Mouse (Mus musculus) hindbrain, embryonic 10.5 days (tissue): ENCODE data around the gene Zyx. TPM values are rescaled to one million over a fixed set of nuclear protein-coding genes. Genes with fewer than 3 reads are reported as not detected.

Source experiments
- DNase-seq: peaks from one replicate; pipeline ENCODE4 v3.0.0-alpha.2; 2017; ENCODE audit warnings: low spot score
- H3K27ac ChIP-seq: fragments of 300-500 bp; sonication (generic); 2 replicates; pipeline ENCODE4 v1.5.1; 2016; ENCODE audit warnings: mild to moderate bottlenecking, moderate library complexity
- H3K27me3 ChIP-seq: fragments of 300-500 bp; sonication (generic); 2 replicates; pipeline ENCODE4 v1.6.1; 2016; ENCODE audit warnings: mild to moderate bottlenecking; ENCODE audit not compliant: poor library complexity, insufficient read depth, severe bottlenecking
- H3K36me3 ChIP-seq: fragments of 300-500 bp; sonication (generic); 2 replicates; pipeline ENCODE4 v1.6.1; 2016; ENCODE audit warnings: mild to moderate bottlenecking, moderate library complexity
- H3K4me1 ChIP-seq: fragments of 300-500 bp; sonication (generic); replicated peaks from 2 replicates; pipeline ENCODE4 v1.6.1; 2016; ENCODE audit warnings: mild to moderate bottlenecking
- H3K4me3 ChIP-seq: fragments of 300-500 bp; sonication (generic); 2 replicates; pipeline ENCODE4 v1.5.1; 2016; ENCODE audit warnings: mild to moderate bottlenecking, moderate library complexity
- H3K9me3 ChIP-seq: fragments of 300-500 bp; sonication (generic); 2 replicates; pipeline ENCODE4 v1.6.1; 2016; ENCODE audit warnings: mild to moderate bottlenecking, moderate library complexity
- WGBS: fragments of 180-500 bp; shearing (Covaris S2); methylation state at CpG from one replicate; pipeline ENCODE4 v1.1.7; 2016; 5-methylcytosine and 5-hydroxymethylcytosine counted together
- polyA plus RNA-seq: library from polyadenylated mRNA; unstranded; fragments of >200 nt; fragmentation: Nextera tagmentation; extraction: Ambion mirVana; gene quantifications from 2 replicates; pipeline ENCODE4 v1.2.1, GENCODE M21; 2016

The Zyx gene
- polyA plus RNA-seq, 1 experiment from 2014 or later = 103 TPM

GRCm38 (mm10) chr6:42362497-42362896 lies 13.1 kb downstream of the Zyx start:
- Histone ChIP-seq H3K27me3 (no peaks in the 10 kb centered on the region), H3K36me3 (peaks cover 41% of the 10 kb centered on the region), H3K9me3 (no peaks in the 10 kb centered on the region), H3K4me1 (0 out of 2 replicates have a peak, but pooled peaks cover 8% of the 10 kb centered on the region), H3K4me3 (no peak overlapping the region), H3K27ac (no peak overlapping the region)
- WGBS = 75% methylated on average over 1 of the region's 1 CpGs
- no peak for DNase-seq

- Histone ChIP-seq H3K27me3 (no peaks in the 10 kb centered on the region), H3K27ac (no peak overlapping the region), H3K9me3 (no peaks in the 10 kb centered on the region), H3K4me3 (no peak overlapping the region), H3K4me1 (0 out of 2 replicates have a peak, but pooled peaks cover 3% of the 10 kb centered on the region), H3K36me3 (peaks cover 37% of the 10 kb centered on the region)
- no peak for DNase-seq
- 65% methylated on average over 3 of the region's 3 CpGs for WGBS
These were observed 13.5 kb downstream of the Zyx start for GRCm38 (mm10) chr6:42362974-42363373.

DNA sequence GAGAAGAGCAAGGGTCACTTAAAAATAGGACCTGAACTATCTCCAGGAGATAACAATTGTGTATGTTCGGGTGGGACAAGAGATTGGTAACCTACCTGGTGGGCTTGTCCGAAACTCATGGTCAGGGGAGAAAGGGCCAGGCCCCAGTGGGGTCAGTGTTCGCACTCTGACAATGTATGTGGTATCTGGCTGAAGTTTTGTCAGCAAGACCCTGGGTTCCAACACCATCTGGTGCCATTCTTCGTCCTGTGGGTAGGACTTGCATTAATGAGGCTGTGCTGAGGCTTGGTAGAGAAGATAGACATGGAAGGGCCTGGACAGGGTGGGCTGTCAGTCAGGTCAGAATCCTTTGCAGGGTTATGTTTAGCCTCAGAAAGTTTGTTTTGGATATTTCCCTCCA lies 14.6 kb downstream of the Zyx start:
- WGBS = 89% methylated on average over 4 of the region's 4 CpGs
- Histone ChIP-seq H3K9me3 (no peaks in the 10 kb centered on the region), H3K27me3 (no peaks in the 10 kb centered on the region), H3K4me3 (no peak overlapping the region), H3K27ac (no peak overlapping the region), H3K36me3 (peaks cover 26% of the 10 kb centered on the region), H3K4me1 (0 out of 2 replicates have a peak, but pooled peaks cover 3% of the 10 kb centered on the region)
- no peak for DNase-seq

DNA sequence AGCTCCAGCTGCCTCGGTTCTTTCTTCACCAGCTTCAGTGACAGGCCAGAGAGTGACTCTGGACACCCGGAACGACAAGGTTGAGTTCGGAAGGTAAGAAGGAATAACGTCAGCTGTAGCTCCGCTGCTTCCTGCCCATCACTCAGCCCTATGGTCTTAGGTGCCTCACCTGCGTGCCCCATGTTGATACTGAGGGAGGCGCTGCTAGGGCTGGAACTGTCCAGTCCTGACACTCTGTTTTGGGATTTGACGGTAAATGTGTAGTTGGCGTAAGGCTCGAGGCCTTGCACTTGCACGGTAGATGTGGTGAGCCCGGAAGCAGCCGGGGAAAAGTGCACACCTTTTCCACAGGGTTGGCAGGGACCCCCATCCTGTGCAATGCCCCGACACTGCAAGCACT lies 15.2 kb downstream of the Zyx start:
- no peak for DNase-seq
- 89% methylated on average over 15 of the region's 15 CpGs for WGBS
- H3K36me3 ChIP-seq = peaks cover 20% of the 10 kb centered on the region
- no peaks in the 10 kb centered on the region for H3K9me3 ChIP-seq
- no peak overlapping the region for H3K4me3 ChIP-seq
- no peak overlapping the region for H3K27ac ChIP-seq
- peaks cover 5% of the 10 kb centered on the region for H3K4me1 ChIP-seq
- H3K27me3 ChIP-seq = no peaks in the 10 kb centered on the region

- H3K36me3 ChIP-seq = peaks cover 14% of the 10 kb centered on the region
- H3K9me3 ChIP-seq = no peaks in the 10 kb centered on the region
- no peak overlapping the region for H3K4me3 ChIP-seq
- DNase-seq = no peak
- WGBS = 90% methylated on average over 6 of the region's 6 CpGs
- H3K27me3 ChIP-seq = no peaks in the 10 kb centered on the region
- H3K4me1 ChIP-seq = peaks cover 11% of the 10 kb centered on the region
- no peak overlapping the region for H3K27ac ChIP-seq
These were observed 15.8 kb downstream of the Zyx start for GRCm38 (mm10) chr6:42365215-42365614.

DNA sequence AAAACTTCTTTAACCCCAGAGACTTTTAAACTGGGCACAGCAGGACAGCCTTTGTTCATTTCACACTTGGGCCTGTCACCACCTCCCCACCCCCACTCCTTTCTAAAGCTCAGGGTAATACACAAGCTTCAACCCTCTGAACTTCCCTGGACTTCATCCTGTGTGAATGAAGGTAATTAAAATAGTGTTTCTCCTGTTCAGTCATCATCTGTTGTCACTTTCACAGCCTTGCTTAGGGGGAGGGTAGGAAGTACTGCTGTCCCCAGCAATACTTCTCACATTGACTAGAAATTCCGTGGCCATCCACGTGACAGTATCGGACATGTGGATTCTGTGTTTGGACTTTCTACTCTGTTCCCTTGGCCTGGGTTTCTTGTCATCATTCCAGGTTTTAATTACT lies 20.4 kb downstream of the Zyx start:
- no peaks in the 10 kb centered on the region for H3K9me3 ChIP-seq
- H3K4me1 ChIP-seq = peaks cover 42% of the 10 kb centered on the region
- no peak overlapping the region for H3K4me3 ChIP-seq
- 8% methylated on average over 3 of the region's 3 CpGs for WGBS
- peaks cover 30% of the 10 kb centered on the region for H3K27me3 ChIP-seq
- H3K36me3 ChIP-seq = no peaks in the 10 kb centered on the region
- H3K27ac ChIP-seq = no peak overlapping the region
- DNase-seq = peak; percentile 52

DNA sequence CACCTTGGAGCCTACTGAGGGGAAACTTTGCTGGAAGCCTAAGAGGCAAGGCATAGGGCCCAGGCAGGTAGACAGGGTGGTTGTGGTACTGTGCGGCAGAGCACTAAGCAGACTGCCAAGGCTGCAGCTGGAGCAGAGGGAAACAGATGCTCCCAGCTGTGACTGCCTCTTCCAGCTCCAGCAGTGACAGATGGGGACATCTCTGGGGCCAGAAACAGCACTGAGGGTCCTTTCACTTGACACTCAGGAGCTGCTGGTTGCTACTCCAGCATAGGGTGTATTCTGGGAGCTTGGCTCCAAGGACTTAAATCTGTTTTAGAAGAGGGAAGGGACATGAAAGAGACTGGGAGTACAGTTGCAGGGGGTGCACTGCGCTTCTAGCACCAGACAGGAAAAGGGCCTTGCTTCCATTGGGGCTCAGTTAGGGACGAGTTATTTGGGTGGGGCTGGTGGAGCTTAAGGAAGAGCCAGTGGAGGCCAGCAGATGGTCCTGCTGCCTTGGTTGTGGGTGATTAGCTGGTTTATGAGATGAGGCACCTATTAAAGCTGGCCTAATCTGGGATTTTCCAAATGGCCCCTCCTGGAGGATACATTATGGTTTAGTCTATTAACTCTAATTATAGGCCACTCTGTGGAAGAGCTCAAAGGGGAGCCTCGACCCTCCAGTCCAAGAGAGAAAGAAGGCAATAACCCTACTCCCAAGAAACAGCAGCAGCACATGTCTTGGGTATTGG lies 21.4 kb downstream of the Zyx start:
- 50% methylated on average over 4 of the region's 4 CpGs for WGBS
- no peak overlapping the region for H3K4me3 ChIP-seq
- H3K27ac ChIP-seq = 0 out of 2 replicates have a peak overlapping the region, but pooled peaks have one; percentile 13
- peaks cover 42% of the 10 kb centered on the region for H3K4me1 ChIP-seq
- no peak for DNase-seq
- H3K27me3 ChIP-seq = peaks cover 33% of the 10 kb centered on the region
- no peaks in the 10 kb centered on the region for H3K36me3 ChIP-seq
- H3K9me3 ChIP-seq = no peaks in the 10 kb centered on the region

- Histone ChIP-seq H3K9me3 (no peaks in the 10 kb centered on the region), H3K4me1 (peaks cover 42% of the 10 kb centered on the region), H3K4me3 (peak overlapping the region; percentile 65; the same call in 1 of the 2 replicates), H3K36me3 (no peaks in the 10 kb centered on the region), H3K27me3 (peaks cover 37% of the 10 kb centered on the region), H3K27ac (no peak overlapping the region)
- 4% methylated on average over 3 of the region's 3 CpGs for WGBS
- no peak for DNase-seq
These were observed 22.6 kb downstream of the Zyx start for GRCm38 (mm10) chr6:42372001-42372400.

DNA sequence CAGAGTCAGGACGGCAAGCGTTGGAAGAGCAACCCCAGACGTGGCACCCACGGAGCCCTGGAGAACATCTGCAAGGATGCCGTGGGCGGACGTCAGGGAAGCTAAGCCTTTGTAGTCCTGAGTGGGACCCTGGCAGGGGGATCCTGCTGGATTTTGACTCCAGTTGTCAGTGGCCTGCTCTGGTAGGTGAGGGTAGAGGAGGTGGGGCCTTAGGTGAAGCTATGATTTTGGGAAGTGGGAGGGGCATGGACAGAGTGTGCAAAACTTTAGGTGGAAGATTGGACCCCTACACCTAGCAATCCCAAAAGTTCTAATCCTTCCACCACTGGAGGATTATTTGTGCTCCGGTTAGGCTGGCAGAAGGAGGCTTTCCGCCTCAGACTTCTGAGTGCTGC lies 23.0 kb downstream of the Zyx start:
- H3K27ac ChIP-seq = peak overlapping the region; percentile 80
- peak overlapping the region; percentile 65 for H3K4me3 ChIP-seq
- H3K36me3 ChIP-seq = no peaks in the 10 kb centered on the region
- H3K9me3 ChIP-seq = no peaks in the 10 kb centered on the region
- WGBS = 15% methylated on average over 9 of the region's 9 CpGs
- peaks cover 37% of the 10 kb centered on the region for H3K27me3 ChIP-seq
- DNase-seq = no peak
- H3K4me1 ChIP-seq = peaks cover 42% of the 10 kb centered on the region

DNA sequence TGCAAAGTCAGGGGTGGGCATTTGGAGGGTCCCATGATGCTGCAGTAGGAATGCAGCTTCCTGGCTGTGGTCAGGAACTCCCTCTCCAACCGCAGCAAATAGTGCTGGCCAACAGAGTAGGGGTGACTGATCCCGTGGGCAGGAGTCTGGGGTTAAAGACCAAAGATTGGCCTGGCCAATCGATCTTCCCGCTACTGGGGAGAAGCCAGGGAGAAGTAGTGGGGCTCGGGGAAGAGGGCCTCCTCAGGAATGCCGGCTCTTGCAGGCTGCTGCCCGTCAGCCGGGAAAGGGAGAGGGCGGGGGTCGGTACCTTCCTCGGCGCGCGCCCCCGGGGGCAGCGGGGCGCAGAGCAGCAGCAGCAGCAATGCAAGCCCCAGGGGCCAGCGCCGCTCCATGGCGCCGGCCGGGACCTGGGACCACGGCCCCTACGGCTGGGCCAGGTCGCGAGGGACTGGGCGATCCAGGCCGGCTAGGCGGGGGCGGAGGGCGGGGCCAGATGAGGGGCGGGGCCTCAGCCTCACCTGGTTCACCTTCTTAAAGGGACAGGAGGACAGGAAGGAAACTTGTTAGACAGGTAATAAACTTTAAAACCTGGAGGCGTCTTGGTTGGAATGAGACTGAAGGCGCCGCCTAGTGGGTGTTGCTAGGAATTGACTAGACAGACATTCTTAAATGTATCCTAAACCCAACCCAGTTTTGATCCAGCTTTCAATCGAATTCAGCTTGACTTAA lies 23.6 kb downstream of the Zyx start, which contains the start of gene Epha1:
Gene Epha1 (minus strand): TSS at position 453 of the 732 bp plus-strand sequence.
- peaks cover 37% of the 10 kb centered on the region for H3K27me3 ChIP-seq
- peaks cover 42% of the 10 kb centered on the region for H3K4me1 ChIP-seq
- H3K36me3 ChIP-seq = no peaks in the 10 kb centered on the region
- peak; percentile 71 for DNase-seq
- under 1% methylated on average over 36 of the region's 36 CpGs for WGBS
- peak within 1 kb of the TSS; percentile 80 for H3K27ac ChIP-seq
- peak within 1 kb of the TSS; percentile 65 for H3K4me3 ChIP-seq
- H3K9me3 ChIP-seq = no peaks in the 10 kb centered on the region

DNA sequence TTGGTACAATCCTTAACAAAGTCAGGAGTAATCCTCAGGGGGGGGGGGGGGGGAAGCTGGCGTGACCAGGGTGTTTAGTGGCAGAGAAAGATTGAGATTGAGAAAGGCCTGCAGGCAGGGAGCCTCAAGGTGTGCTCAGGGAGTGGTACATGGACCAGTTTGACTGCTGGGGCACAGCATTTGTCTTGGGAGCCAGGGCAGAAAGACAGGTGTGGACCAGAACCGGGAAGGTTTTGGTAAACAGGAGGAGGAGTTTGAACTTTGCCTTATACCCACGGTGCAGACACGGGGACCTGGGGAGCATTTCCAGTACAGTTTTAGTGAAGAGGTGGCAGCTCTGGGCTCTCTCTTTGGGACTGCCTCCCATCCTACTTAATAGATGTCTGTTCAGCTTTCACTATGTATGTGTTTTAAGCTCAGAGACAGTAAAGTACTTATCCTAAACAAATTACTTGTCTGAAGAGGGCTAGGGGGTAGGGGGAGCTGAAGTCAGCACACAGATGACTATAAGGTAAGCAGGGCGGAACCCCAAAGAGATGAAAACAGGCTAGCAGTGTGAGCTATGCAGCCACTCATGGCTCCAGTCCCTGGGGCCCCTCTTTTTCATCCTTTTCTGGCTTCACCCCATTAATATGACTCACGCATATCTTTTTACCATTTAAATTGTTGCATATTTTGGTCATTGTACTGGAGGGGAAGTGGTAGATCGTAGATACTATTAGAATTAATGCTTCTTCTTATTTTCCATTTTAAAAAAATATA lies 24.4 kb downstream of the Zyx start:
- DNase-seq = no peak
- Histone ChIP-seq H3K27ac (no peak overlapping the region), H3K4me3 (peak overlapping the region; percentile 65), H3K4me1 (peaks cover 42% of the 10 kb centered on the region), H3K27me3 (peaks cover 37% of the 10 kb centered on the region), H3K9me3 (no peaks in the 10 kb centered on the region), H3K36me3 (no peaks in the 10 kb centered on the region)
- 39% methylated on average over 7 of the region's 7 CpGs for WGBS

DNA sequence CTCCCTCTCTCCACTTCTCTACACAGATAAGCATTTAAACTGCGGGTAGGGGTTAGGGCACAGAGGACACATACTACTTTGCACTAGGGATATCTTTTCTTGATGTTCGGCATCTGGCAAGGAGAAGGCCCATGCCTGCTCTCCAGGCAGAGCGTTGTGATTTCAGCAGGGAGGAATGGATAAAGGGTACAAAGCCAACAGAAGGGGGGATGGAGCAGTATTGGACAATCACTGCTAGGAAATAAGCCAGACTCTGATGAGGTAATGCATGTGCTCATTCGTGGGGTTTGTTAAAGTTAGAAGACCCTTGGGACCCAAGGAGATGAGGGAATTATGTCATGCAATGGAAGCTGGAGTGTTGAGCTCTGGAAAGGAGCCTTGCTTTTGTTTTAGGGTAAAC lies 25.3 kb downstream of the Zyx start:
- 78% methylated on average over 4 of the region's 4 CpGs for WGBS
- H3K4me1 ChIP-seq = peaks cover 39% of the 10 kb centered on the region
- H3K9me3 ChIP-seq = no peaks in the 10 kb centered on the region
- H3K27ac ChIP-seq = no peak overlapping the region
- H3K4me3 ChIP-seq = no peak overlapping the region
- peaks cover 41% of the 10 kb centered on the region for H3K27me3 ChIP-seq
- DNase-seq = no peak
- H3K36me3 ChIP-seq = no peaks in the 10 kb centered on the region
